Mouse (Mus musculus): ENCODE results near the gene Olfr434. TPM values are rescaled to one million over a fixed set of nuclear protein-coding genes. Genes with fewer than 3 reads are reported as not detected.
"Not testable (repeated sequence)": the region's sequence is repeated elsewhere in the genome, so short reads cannot be mapped to it uniquely, and the experiment has no call there.

Gene Olfr434
- polyA plus RNA-seq (2016; fragmentation: Nextera tagmentation; extraction: Ambion mirVana) = not detected in 2 replicates

DNA sequence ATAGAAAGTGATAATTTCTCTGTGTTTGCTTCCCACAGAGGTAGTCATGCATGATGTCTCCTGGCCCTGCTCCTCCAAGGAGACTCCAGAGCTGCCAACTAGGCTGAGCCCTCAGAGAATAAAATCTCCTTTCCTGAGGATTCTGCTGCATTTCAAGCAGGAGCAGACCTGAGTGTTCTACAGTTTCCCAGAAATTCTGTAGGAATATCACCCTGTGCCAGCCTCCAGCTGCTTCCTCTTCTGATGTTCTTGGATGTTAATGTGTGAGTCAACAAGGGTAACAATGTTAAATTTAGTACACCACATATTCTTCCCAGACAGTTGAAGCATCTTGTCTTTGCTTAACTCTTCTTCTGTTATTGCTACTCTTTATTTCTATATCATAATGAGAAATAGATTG lies at the start of gene Olfr434:
Olfr434 (plus strand) TSS at position 149 of the 400 bp plus-strand sequence.
- H3K4me2 ChIP-seq (replicated peaks); H3K27ac ChIP-seq; H3K9ac ChIP-seq; H3K36me3 ChIP-seq; H3K27me3 ChIP-seq; H3K4me1 ChIP-seq; ATAC-seq (ENCODE audit: insufficient number of reproducible peaks, insufficient read depth, low FRiP score, low TSS enrichment); H3K4me3 ChIP-seq; H3K9me3 ChIP-seq: not testable (repeated sequence)

DNA sequence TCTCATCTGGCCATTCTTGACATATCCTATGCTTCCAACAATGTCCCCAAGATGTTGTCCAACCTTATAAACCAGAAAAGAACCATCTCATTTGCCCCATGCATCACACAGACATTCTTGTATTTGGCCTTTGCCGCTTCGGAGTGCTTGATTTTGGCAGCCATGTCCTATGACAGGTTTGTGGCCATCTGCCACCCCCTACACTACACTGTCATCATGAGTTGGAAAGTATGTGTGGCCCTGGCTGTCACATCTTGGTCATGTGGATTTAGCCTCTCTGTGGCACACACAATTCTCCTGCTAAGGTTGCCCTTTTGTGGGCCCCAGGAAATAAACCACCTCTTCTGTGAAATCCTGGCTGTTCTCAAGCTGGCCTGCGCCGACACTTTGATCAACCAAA lies 45.6 kb upstream of the Olfr434 start:
- H3K36me3 ChIP-seq = no peaks in the 10 kb centered on the region

DNA sequence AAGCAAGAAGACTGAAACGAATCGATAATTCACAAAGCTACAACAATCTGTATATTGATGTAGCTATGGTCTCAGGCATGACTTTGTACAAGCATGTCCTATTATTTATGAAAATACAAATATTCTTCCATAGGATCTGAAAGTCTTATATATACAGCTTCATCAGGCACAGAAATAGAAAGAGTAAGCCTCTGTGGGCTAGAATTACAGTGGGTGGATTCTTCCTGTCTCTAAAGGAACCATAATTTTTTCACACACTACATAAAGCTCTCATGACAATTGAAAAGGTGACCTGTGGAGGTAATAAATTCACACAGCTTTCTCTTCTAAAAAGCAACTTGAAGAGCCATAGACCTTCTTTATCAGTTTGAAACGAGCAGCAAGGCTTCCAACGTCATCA lies 41.0 kb upstream of the Olfr434 start, which contains the start of gene Olfr13:
Olfr13 (plus strand) TSS at position 301 of the 400 bp plus-strand sequence.
- H3K4me2 ChIP-seq (replicated peaks) = no peak within 1 kb of the TSS
- H3K9me3 ChIP-seq = no peaks in the 10 kb centered on the region
- no peaks in the 10 kb centered on the region for H3K4me1 ChIP-seq
- no peak within 1 kb of the TSS for H3K4me3 ChIP-seq
- no peak within 1 kb of the TSS for H3K27ac ChIP-seq
- no peak for ATAC-seq (ENCODE audit: insufficient number of reproducible peaks, insufficient read depth, low FRiP score, low TSS enrichment)
- no peak within 1 kb of the TSS for H3K9ac ChIP-seq
- no peaks in the 10 kb centered on the region for H3K27me3 ChIP-seq
- no peaks in the 10 kb centered on the region for H3K36me3 ChIP-seq
- 80% methylated on average over 4 of the region's 4 CpGs for WGBS

More for the DNA sequence above, 45.6 kb upstream of the Olfr434 start:
- Histone ChIP-seq H3K27me3 (no peaks in the 10 kb centered on the region), H3K4me2 (replicated peaks) (no peak overlapping the region), H3K9ac (no peak overlapping the region), H3K4me1 (no peaks in the 10 kb centered on the region), H3K4me3 (no peak overlapping the region), H3K27ac (no peak overlapping the region), H3K9me3 (no peaks in the 10 kb centered on the region)
- no peak for ATAC-seq (ENCODE audit: insufficient number of reproducible peaks, insufficient read depth, low FRiP score, low TSS enrichment)
- 87% methylated on average over 4 of the region's 4 CpGs for WGBS

DNA sequence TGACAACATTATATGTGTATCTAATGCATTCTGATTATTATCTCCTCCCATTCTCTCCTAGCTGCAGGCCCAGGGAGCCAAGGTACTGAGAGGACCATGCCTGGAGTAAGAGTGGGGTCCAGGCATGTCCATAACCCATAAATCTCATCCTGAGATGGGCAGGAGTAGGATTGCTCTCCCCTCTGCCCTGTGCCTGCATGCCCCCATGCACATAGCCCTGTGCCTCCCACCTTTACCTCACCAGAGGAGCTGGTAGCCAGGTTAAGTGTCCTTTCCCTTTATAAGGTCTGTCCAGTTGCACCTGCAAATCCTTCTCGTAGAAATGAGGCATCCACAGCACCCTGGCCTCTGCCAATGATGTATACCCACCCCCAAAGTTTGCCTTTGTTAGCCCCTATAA lies 34.7 kb upstream of the Olfr434 start:
- Histone ChIP-seq H3K27ac (no peak overlapping the region), H3K4me1 (no peaks in the 10 kb centered on the region), H3K4me2 (replicated peaks) (no peak overlapping the region), H3K27me3 (no peaks in the 10 kb centered on the region), H3K9me3 (no peaks in the 10 kb centered on the region), H3K9ac (no peak overlapping the region), H3K36me3 (no peaks in the 10 kb centered on the region), H3K4me3 (no peak overlapping the region)
- WGBS = 54% methylated on average over 1 of the region's 1 CpGs
- ATAC-seq (ENCODE audit: insufficient number of reproducible peaks, insufficient read depth, low FRiP score, low TSS enrichment) = no peak

DNA sequence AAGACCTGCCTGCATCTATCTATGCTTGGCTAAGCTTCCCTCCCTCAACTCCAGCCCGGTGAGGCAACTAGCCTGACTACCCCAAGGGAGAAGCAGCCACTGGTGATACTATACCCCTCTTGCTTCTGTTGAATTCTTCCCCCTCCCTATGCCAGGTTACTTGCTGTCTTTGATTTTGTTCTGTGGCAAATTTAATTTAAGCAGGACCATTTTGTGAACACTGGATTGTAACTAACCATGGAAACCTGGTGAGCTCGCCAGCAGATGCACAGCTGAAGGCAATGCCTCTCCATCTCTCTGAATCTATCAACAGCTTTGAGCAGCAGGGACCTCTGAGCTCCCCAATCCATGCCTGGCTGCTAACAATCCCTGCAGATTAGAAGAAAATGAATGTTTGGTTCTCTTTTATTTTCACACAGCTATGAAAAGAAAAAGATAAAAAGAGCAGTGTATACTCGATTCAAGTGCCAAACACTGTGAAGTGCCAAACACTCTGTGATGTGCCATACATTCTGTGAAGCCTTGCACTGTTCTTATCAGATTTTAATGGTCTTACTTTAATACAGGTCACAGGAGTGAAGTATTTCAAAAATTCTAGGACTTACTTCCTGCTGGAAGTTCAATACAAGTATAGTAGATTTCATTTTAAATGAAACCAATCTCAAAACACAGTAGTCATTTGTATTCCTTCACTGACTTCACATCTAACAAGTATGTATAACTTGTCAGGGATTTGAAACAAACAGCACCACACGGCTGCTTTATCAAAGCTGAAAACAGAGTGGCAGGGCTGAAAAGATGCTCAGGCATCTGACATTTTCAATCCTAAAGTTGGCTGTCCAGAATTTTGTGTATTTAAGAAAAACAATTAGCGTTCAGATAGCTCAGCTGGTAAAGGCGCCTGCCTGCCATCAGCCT lies 34.0 kb upstream of the Olfr434 start:
- no peak overlapping the region for H3K4me3 ChIP-seq

DNA sequence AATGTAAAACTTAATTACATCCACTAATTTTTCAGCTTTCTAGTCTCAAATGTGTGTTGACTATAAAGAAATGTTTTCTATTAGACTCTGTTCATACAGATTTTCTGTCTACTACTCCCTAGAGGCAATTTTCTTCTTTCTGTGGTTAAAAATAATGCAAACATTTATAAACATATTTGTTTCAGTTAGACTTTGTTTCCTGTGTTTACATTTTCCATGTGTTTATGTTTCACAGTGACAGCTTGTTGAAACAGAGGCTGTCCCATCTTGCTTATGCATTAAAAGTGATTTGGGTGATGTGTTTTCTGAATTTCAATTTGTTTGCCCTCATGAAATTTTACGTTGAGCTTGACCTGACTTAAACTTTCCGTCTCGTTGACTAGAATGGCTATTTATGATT lies 21.8 kb upstream of the Olfr434 start:
- 76% methylated on average over 3 of the region's 3 CpGs for WGBS
- Histone ChIP-seq H3K27me3 (no peaks in the 10 kb centered on the region), H3K9me3 (no peaks in the 10 kb centered on the region), H3K4me1 (no peaks in the 10 kb centered on the region), H3K4me3 (no peak overlapping the region), H3K27ac (no peak overlapping the region), H3K4me2 (replicated peaks) (no peak overlapping the region), H3K9ac (no peak overlapping the region), H3K36me3 (no peaks in the 10 kb centered on the region)
- no peak for ATAC-seq (ENCODE audit: insufficient number of reproducible peaks, insufficient read depth, low FRiP score, low TSS enrichment)

More for the DNA sequence above, 34.0 kb upstream of the Olfr434 start:
- H3K9ac ChIP-seq = no peak overlapping the region
- no peaks in the 10 kb centered on the region for H3K4me1 ChIP-seq
- H3K27ac ChIP-seq = no peak overlapping the region
- no peak overlapping the region for H3K4me2 ChIP-seq (replicated peaks)
- 60% methylated on average over 6 of the region's 6 CpGs for WGBS
- no peaks in the 10 kb centered on the region for H3K9me3 ChIP-seq
- no peaks in the 10 kb centered on the region for H3K36me3 ChIP-seq
- ATAC-seq (ENCODE audit: insufficient number of reproducible peaks, insufficient read depth, low FRiP score, low TSS enrichment) = no peak
- H3K27me3 ChIP-seq = no peaks in the 10 kb centered on the region

DNA sequence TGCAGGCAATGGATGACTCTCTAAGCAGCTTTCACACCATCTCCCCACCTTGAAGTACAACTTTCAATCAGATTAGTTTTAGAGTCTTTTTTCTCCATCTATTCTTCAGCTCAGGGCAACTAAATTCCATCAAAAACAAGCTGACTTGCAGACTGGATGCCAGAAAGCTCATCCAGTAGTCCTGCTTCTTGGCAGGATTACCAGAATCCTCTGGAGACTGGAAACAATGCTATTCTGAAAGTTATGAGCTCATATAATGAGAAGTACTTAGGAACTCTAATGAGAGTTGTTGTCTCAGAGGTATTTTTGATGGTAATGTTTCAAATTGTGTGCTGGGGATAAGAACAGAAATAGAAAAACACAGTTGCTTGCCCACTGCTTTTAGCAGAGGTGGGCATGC lies 16.0 kb upstream of the Olfr434 start, which contains the start of gene Olfr435:
Olfr435 (plus strand) TSS at position 366 of the 400 bp plus-strand sequence.
- Histone ChIP-seq H3K4me3 (no peak within 1 kb of the TSS), H3K36me3 (no peaks in the 10 kb centered on the region), H3K27me3 (no peaks in the 10 kb centered on the region), H3K9ac (no peak within 1 kb of the TSS), H3K27ac (no peak within 1 kb of the TSS), H3K9me3 (no peaks in the 10 kb centered on the region), H3K4me2 (replicated peaks) (no peak within 1 kb of the TSS), H3K4me1 (no peaks in the 10 kb centered on the region)
- no peak for ATAC-seq (ENCODE audit: insufficient number of reproducible peaks, insufficient read depth, low FRiP score, low TSS enrichment)

DNA sequence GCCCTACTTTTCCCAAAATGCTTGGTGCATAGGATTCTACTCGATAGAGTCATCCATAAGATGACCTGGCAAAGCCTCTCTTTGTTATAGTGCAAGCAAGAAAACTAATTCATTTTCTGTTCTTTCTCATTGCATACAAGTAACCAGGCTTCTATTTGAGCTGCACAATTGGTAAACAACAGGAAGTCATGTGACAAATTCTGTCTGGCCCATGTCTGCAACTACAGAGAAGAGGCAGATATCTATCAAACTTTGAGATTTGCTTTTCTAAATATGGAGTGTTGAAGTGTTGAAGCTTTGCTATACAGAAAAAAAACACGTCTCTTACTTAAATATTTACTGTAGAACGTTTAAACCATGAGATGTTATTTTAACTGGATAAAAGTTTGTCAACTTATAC lies 14.7 kb upstream of the Olfr434 start:
- no peak overlapping the region for H3K27ac ChIP-seq
- H3K9me3 ChIP-seq = no peaks in the 10 kb centered on the region
- no peak overlapping the region for H3K4me2 ChIP-seq (replicated peaks)
- H3K9ac ChIP-seq = no peak overlapping the region
- no peaks in the 10 kb centered on the region for H3K4me1 ChIP-seq
- WGBS = 73% methylated on average over 3 of the region's 3 CpGs
- H3K4me3 ChIP-seq = no peak overlapping the region
- ATAC-seq (ENCODE audit: insufficient number of reproducible peaks, insufficient read depth, low FRiP score, low TSS enrichment) = no peak
- no peaks in the 10 kb centered on the region for H3K36me3 ChIP-seq
- no peaks in the 10 kb centered on the region for H3K27me3 ChIP-seq

DNA sequence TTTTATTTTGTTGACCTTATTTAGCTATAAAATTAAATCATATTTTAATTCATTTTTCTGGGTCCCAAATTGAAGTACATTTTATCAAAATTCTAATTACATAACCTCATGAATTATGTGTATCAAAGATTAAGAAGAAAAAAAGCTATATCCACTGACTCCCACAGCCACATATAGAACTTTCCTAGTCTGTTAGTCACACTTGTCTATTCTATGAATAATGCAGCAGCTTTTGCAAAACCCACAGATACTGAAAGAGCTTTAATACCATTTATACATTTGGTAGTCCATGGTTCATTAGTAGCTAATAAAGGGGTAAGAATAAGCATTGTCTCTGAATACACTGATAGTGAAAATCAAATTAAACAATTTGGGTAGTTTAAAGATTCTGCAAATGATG lies 10.0 kb upstream of the Olfr434 start:
- no peak overlapping the region for H3K27ac ChIP-seq
- H3K9ac ChIP-seq = no peak overlapping the region
- H3K4me3 ChIP-seq = no peak overlapping the region
- no peaks in the 10 kb centered on the region for H3K9me3 ChIP-seq
- no peaks in the 10 kb centered on the region for H3K27me3 ChIP-seq
- no peaks in the 10 kb centered on the region for H3K4me1 ChIP-seq
- ATAC-seq (ENCODE audit: insufficient number of reproducible peaks, insufficient read depth, low FRiP score, low TSS enrichment) = no peak
- H3K4me2 ChIP-seq (replicated peaks) = no peak overlapping the region
- no peaks in the 10 kb centered on the region for H3K36me3 ChIP-seq

DNA sequence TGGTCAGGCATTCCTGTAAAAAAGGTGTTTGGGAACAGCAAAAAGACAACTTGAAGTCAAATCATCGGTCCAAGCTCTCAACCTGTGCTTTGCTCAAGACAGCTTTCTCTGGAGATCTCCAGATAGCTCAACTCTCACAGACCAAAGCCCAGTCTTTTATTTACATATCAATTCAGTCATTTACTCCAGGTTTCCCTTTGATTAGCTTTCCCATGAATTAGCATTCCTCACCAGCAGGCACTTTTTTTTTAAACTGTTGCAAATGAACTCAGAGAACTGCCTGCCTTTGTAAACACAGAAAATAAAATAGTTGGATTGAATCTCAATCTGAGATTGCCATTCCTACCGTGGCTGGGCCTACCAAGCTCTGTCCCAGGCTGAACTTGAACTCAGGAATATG lies 7.5 kb upstream of the Olfr434 start:
- H3K36me3 ChIP-seq = no peaks in the 10 kb centered on the region
- no peaks in the 10 kb centered on the region for H3K4me1 ChIP-seq
- H3K27me3 ChIP-seq = no peaks in the 10 kb centered on the region
- no peaks in the 10 kb centered on the region for H3K9me3 ChIP-seq
- no peak overlapping the region for H3K4me3 ChIP-seq
- H3K4me2 ChIP-seq (replicated peaks) = no peak overlapping the region
- WGBS = 40% methylated on average over 2 of the region's 2 CpGs
- no peak overlapping the region for H3K9ac ChIP-seq
- no peak for ATAC-seq (ENCODE audit: insufficient number of reproducible peaks, insufficient read depth, low FRiP score, low TSS enrichment)
- no peak overlapping the region for H3K27ac ChIP-seq

DNA sequence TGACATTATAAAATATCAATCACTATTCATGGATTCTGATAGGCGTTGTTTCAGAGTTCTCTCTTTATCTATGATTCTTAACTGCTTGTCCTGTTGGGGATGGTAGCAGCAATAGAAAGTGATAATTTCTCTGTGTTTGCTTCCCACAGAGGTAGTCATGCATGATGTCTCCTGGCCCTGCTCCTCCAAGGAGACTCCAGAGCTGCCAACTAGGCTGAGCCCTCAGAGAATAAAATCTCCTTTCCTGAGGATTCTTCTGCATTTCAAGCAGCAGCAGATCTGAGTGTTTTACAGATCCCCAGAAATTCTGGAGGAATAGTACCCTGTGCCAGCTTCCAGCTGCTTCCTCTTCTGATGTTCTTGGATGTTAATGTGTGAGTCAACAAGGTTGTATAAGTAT lies 18.4 kb downstream of the Olfr434 start, which contains the start of gene Olfr47:
Olfr47 (plus strand) TSS at position 275 of the 400 bp plus-strand sequence.
- H3K27me3 ChIP-seq; H3K27ac ChIP-seq; H3K4me2 ChIP-seq (replicated peaks); H3K9ac ChIP-seq; H3K36me3 ChIP-seq; H3K9me3 ChIP-seq; H3K4me3 ChIP-seq; H3K4me1 ChIP-seq; ATAC-seq (ENCODE audit: insufficient number of reproducible peaks, insufficient read depth, low FRiP score, low TSS enrichment): not testable (repeated sequence)
- WGBS = 95% methylated on average over 1 of the region's 1 CpGs

DNA sequence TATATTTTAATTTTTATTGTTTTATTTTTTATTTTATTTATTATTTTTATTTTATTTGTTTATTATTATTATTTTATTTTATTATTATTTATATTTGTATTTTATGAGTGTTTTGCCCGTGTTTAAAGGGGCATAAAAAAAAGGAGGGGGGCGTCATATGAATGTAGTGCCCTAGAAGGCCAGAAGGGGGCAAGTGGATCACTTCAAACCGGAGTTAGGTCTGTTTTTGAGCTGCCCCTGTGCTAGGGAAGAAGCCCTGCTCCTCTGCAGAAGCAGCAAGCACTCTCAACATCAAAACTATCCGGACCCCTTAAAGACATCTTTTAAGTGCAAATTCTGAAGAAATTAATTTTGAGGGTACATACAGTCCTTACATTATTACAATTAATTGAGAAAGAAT lies 29.2 kb downstream of the Olfr434 start:
- no peaks in the 10 kb centered on the region for H3K27me3 ChIP-seq
- no peak for ATAC-seq (ENCODE audit: insufficient number of reproducible peaks, insufficient read depth, low FRiP score, low TSS enrichment)
- H3K9ac ChIP-seq = no peak overlapping the region
- H3K9me3 ChIP-seq = no peaks in the 10 kb centered on the region
- no peak overlapping the region for H3K4me2 ChIP-seq (replicated peaks)
- no peak overlapping the region for H3K27ac ChIP-seq
- H3K4me3 ChIP-seq = no peak overlapping the region
- no peaks in the 10 kb centered on the region for H3K4me1 ChIP-seq
- no peaks in the 10 kb centered on the region for H3K36me3 ChIP-seq
- 14% methylated on average over 4 of the region's 4 CpGs for WGBS

All from embryonic facial prominence, embryonic 12.5 days (tissue).